ENCODE assay signal across 8 mouse cellular contexts in the genomic region with DNA sequence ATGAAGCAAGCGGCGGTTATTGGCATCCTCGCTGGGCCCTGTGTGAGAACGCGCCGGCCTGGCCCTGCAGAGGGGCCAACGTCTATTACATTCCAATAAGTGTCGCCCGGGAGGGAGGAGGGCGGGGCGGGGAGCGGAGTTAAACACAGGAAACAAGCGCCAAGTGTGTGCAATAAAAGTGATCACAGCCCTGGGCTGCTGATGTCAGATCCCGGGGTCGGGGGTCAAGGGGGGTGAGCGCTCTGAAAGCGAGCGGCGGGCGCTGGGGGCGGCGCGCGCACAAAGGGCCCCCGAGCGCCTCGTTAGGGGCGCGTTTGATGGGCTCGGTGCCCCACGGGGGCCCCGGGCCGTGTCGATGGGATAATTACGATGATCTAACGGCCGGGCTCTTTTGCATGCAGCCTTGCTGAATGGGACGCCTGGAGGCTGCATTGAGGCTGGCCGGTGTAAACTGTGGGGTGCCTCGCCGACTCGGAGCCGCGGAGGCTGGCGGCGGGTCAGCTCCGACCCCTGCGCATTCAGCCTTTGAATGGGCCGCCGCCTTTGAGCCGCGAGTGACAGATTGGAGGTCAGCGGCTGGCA.
DNase-seq lines count a peak whose midpoint lies in the region; ATAC-seq lines count a peak whose summit lies in the region.

No protein-coding gene starts in this region.

- peak overlapping the region; percentile 33 for H3K4me3 ChIP-seq in embryonic facial prominence, embryonic 11.5 days (ENCODE audit: low read depth, low read length)
- peak overlapping the region; percentile 34 for H3K4me3 ChIP-seq in midbrain, embryonic 16.5 days (ENCODE audit: low read depth, low read length)

- no peak for ATAC-seq in frontal cortex, adult (ENCODE audit: low TSS enrichment)
- peak; percentile 83 for ATAC-seq in embryonic facial prominence, embryonic 11.5 days (replicated peaks; ENCODE audit: insufficient number of reproducible peaks, low FRiP score, low TSS enrichment, low read depth)
- ATAC-seq in midbrain, embryonic 16.5 days, result peak; percentile 82
- ATAC-seq in erythroid progenitor cell, adult 5-6 weeks (replicated peaks; ENCODE audit: low FRiP score, poor library complexity, severe bottlenecking), result no peak

- DNase-seq in frontal cortex, postnatal 10 days (ENCODE audit: low spot score in 2 of 2), result peak; percentile 9 to 14
- peak; percentile 50 for DNase-seq in ES-CJ7 (ENCODE audit: low read depth, low spot score)
- peak; percentile 81 for DNase-seq in embryonic facial prominence, embryonic 11.5 days (ENCODE audit: low spot score)
- peak; percentile 3 to 14 for DNase-seq in heart, postnatal 36 days
- DNase-seq in liver, result peak; percentile 16

- under 1% methylated on average over 50 of the region's 53 CpGs for WGBS in embryonic facial prominence, embryonic 11.5 days
- WGBS in midbrain, embryonic 16.5 days, result under 1% methylated on average over 40 of the region's 53 CpGs

- H3K4me1 ChIP-seq in embryonic facial prominence, embryonic 11.5 days (ENCODE audit: control insufficient read depth, insufficient read depth, low read length), result peaks cover 6% of the 10 kb centered on the region
- H3K4me1 ChIP-seq in midbrain, embryonic 16.5 days (ENCODE audit: control insufficient read depth, insufficient read depth, low read length), result peaks cover 8% of the 10 kb centered on the region

- peak overlapping the region; percentile 39 for H3K9ac ChIP-seq in embryonic facial prominence, embryonic 11.5 days (replicated peaks; ENCODE audit: low read length)
- peak overlapping the region; percentile 23; the same call in 1 of the 2 replicates for H3K9ac ChIP-seq in midbrain, embryonic 16.5 days (ENCODE audit: low read depth, low read length)

- no peaks in the 10 kb centered on the region for H3K36me3 ChIP-seq in embryonic facial prominence, embryonic 11.5 days (replicated peaks; ENCODE audit: control insufficient read depth, insufficient read depth, low read depth, low read length)
- H3K36me3 ChIP-seq in midbrain, embryonic 16.5 days (ENCODE audit: control insufficient read depth, insufficient read depth, low read length), result no peaks in the 10 kb centered on the region

- H3K27ac ChIP-seq in embryonic facial prominence, embryonic 11.5 days (replicated peaks; ENCODE audit: low read depth, low read length), result no peak overlapping the region
- no peak overlapping the region for H3K27ac ChIP-seq in midbrain, embryonic 16.5 days (ENCODE audit: low read length)

- H3K4me2 ChIP-seq in embryonic facial prominence, embryonic 11.5 days (ENCODE audit: low read depth, low read length), result peak overlapping the region; percentile 92
- peak overlapping the region; percentile 68 for H3K4me2 ChIP-seq in midbrain, embryonic 16.5 days (ENCODE audit: low read length)

- H3K9me3 ChIP-seq in embryonic facial prominence, embryonic 11.5 days (replicated peaks; ENCODE audit: control insufficient read depth, low read length), result no peaks in the 10 kb centered on the region
- no peaks in the 10 kb centered on the region for H3K9me3 ChIP-seq in midbrain, embryonic 16.5 days (replicated peaks; ENCODE audit: control insufficient read depth, low read length, poor library complexity, severe bottlenecking)

- H3K27me3 ChIP-seq in embryonic facial prominence, embryonic 11.5 days (ENCODE audit: control insufficient read depth, insufficient read depth, low read length), result peaks cover 37% of the 10 kb centered on the region
- H3K27me3 ChIP-seq in midbrain, embryonic 16.5 days (ENCODE audit: control insufficient read depth, insufficient read depth, low read depth, low read length), result peaks cover 42% of the 10 kb centered on the region

- intact Hi-C loops in heart, postnatal 36 days (cut with DNase I), result no loop called here

Comparison
In these comparisons a context has a peak if more than half of its experiments do, and no peak if none do; other contexts are left out.
1. DNase-seq: peak in every context shown above with its lines; median percentile 81 in embryonic facial prominence, embryonic 11.5 days; 50 in ES-CJ7; 16 in liver; 12 in frontal cortex, postnatal 10 days; 8 in heart, postnatal 36 days.
2. ATAC-seq: peak in embryonic facial prominence, embryonic 11.5 days (single experiment) and midbrain, embryonic 16.5 days (single experiment); none in frontal cortex, adult (single experiment) and erythroid progenitor cell, adult 5-6 weeks (single experiment).